Mouse (Mus musculus) embryonic facial prominence, embryonic 15.5 days (tissue): ENCODE measurements around the gene Ap1m1. TPM values are rescaled to one million over a fixed set of nuclear protein-coding genes. Genes with fewer than 3 reads are reported as not detected.

ENCODE experiments used
- polyA plus RNA-seq: library from polyadenylated mRNA; unstranded; fragments of >200 nt; fragmentation: Nextera tagmentation; extraction: Ambion mirVana; gene quantifications from 2 replicates; pipeline ENCODE4 v1.2.1, GENCODE M21; 2015

Ap1m1 gene
- polyA plus RNA-seq, 1 experiment from 2014 or later: 112 TPM

Other genes with a start within 250 kb of the Ap1m1 start
- 1.3 and 1.5 TPM in 2 replicates for gene Cyp4f18, start 230.4 kb upstream of the Ap1m1 start, polyA plus RNA-seq
- not detected in 2 replicates for gene Olfr372, start 198.8 kb upstream of the Ap1m1 start, polyA plus RNA-seq
- 0.17 TPM in 1 of 2 replicates, not detected in the other for gene Olfr373, start 156.8 kb upstream of the Ap1m1 start, polyA plus RNA-seq
- 0.08 TPM in 1 of 2 replicates, not detected in the other for gene Olfr374, start 133.0 kb upstream of the Ap1m1 start, polyA plus RNA-seq
- gene Tpm4, start 105.0 kb upstream of the Ap1m1 start, polyA plus RNA-seq: 600 and 613 TPM in 2 replicates
- 113 and 116 TPM in 2 replicates for gene Rab8a, start 78.8 kb upstream of the Ap1m1 start, polyA plus RNA-seq
- gene Hsh2d, start 50.4 kb upstream of the Ap1m1 start, polyA plus RNA-seq: 0.26 TPM in 1 of 2 replicates, not detected in the other
- gene Cib3, start 27.2 kb upstream of the Ap1m1 start, polyA plus RNA-seq: 0.31 TPM in 1 of 2 replicates, not detected in the other
- gene Gm11034, start 26.4 kb upstream of the Ap1m1 start, polyA plus RNA-seq: not detected in 2 replicates
- 71.0 and 72.1 TPM in 2 replicates for gene Fam32a, start 20.3 kb upstream of the Ap1m1 start, polyA plus RNA-seq
- 22.9 and 33.3 TPM in 2 replicates for gene Gm10282, start 65.2 kb downstream of the Ap1m1 start, polyA plus RNA-seq
- 12.1 and 15.4 TPM in 2 replicates for gene Klf2, start 79.0 kb downstream of the Ap1m1 start, polyA plus RNA-seq
- gene Eps15l1, start 181.4 kb downstream of the Ap1m1 start, polyA plus RNA-seq: 54.2 and 56.6 TPM in 2 replicates
- 1.0 and 1.2 TPM in 2 replicates for gene Calr3, start 203.9 kb downstream of the Ap1m1 start, polyA plus RNA-seq
- 15.7 and 17.0 TPM in 2 replicates for gene 1700030K09Rik, start 203.9 kb downstream of the Ap1m1 start, polyA plus RNA-seq
- gene Cherp, start 235.2 kb downstream of the Ap1m1 start, polyA plus RNA-seq: 56.3 and 68.6 TPM in 2 replicates